Mouse (Mus musculus) CH12.LX (cell line): ENCODE results near the gene Il18. TPM values are rescaled to one million over a fixed set of nuclear protein-coding genes. Genes with fewer than 3 reads are reported as not detected.
"Not testable (repeated sequence)": the region's sequence is repeated elsewhere in the genome, so short reads cannot be mapped to it uniquely, and the experiment has no call there.

ENCODE experiments used
- DNase-seq: peaks from one replicate; pipeline ENCODE4 v3.0.0-alpha.2; 2013; ENCODE audit errors: extremely low read depth
- H3K27ac ChIP-seq: 2 replicates; pipeline ENCODE4 v1.5.1; 2012; ENCODE audit warnings: low read depth, mild to moderate bottlenecking, control low read depth, moderate library complexity; ENCODE audit not compliant: insufficient read depth
- H3K27me3 ChIP-seq: replicated peaks from 2 replicates; pipeline ENCODE3; 2012; ENCODE audit warnings: inconsistent platforms
- H3K36me3 ChIP-seq, 2 experiments: replicated peaks in 1 of 2; 2 replicates each; pipeline versions ENCODE3 to v1.6.1; 2012; ENCODE audit warnings: inconsistent platforms in 1 of 2, low read length in 1 of 2, mild to moderate bottlenecking in 1 of 2, mixed read lengths in 1 of 2, moderate library complexity in 1 of 2; ENCODE audit not compliant: control insufficient read depth in 1 of 2, insufficient read depth in 1 of 2
- H3K4me1 ChIP-seq, 2 experiments: 2 replicates each; pipeline ENCODE4 v1.6.1; 2012; ENCODE audit warnings: inconsistent platforms in 1 of 2, moderate library complexity in 1 of 2; ENCODE audit not compliant: insufficient read depth in 2 of 2, control insufficient read depth in 1 of 2
- H3K4me2 ChIP-seq: 2 replicates; pipeline ENCODE4 v1.6.1; 2012; ENCODE audit warnings: low read depth, mild to moderate bottlenecking, control low read depth; ENCODE audit not compliant: poor library complexity, insufficient read depth, severe bottlenecking
- H3K4me3 ChIP-seq, 3 experiments: fragments of 150-350 bp in 1 of 3; sonication (generic) in 1 of 3; replicated peaks in 1 of 3; 2 replicates each; pipeline versions ENCODE3 to v1.5.1; 2011 to 2012; ENCODE audit warnings: low read depth in 2 of 3, low read length in 2 of 3, mild to moderate bottlenecking in 2 of 3, moderate library complexity in 2 of 3, control low read depth in 1 of 3, improper control_type of control experiment in 1 of 3, inconsistent platforms in 1 of 3, mixed read lengths in 1 of 3; ENCODE audit not compliant: poor library complexity in 1 of 3
- H3K79me2 ChIP-seq: replicated peaks from 2 replicates; pipeline ENCODE4 v1.6.1; 2012; ENCODE audit warnings: mild to moderate bottlenecking, moderate library complexity; ENCODE audit not compliant: control insufficient read depth, poor library complexity, insufficient read depth, severe bottlenecking; ENCODE audit errors: extremely low read depth
- H3K9ac ChIP-seq: 2 replicates; pipeline ENCODE4 v1.6.1; 2012; ENCODE audit warnings: low read depth, mild to moderate bottlenecking, control low read depth, moderate library complexity; ENCODE audit not compliant: insufficient read depth
- H3K9me3 ChIP-seq: replicated peaks from 2 replicates; pipeline ENCODE3; 2012; ENCODE audit warnings: low read length, inconsistent platforms, mixed read lengths
- BHLHE40 ChIP-seq: IDR thresholded peaks from 2 replicates; pipeline ENCODE4 v1.6.1; 2011; ENCODE audit warnings: mild to moderate bottlenecking, low read depth, low read length, improper control_type of control experiment
- CHD1 ChIP-seq: IDR thresholded peaks from 2 replicates; pipeline ENCODE4 v1.6.1; 2012; ENCODE audit warnings: low read depth, low read length, improper control_type of control experiment, inconsistent platforms
- CHD2 ChIP-seq: IDR thresholded peaks from 2 replicates; pipeline ENCODE4 v1.6.1; 2011; ENCODE audit warnings: low read length, improper control_type of control experiment
- IRF4 ChIP-seq: IDR thresholded peaks from 2 replicates; pipeline ENCODE4 v1.6.1; 2014; ENCODE audit warnings: low read depth, mild to moderate bottlenecking, inconsistent platforms, low read length, improper control_type of control experiment
- MAFK ChIP-seq: IDR thresholded peaks from 2 replicates; pipeline ENCODE4 v1.6.1; 2011; ENCODE audit warnings: low read length, improper control_type of control experiment; ENCODE audit not compliant: insufficient replicate concordance
- MAX ChIP-seq: IDR thresholded peaks from 2 replicates; pipeline ENCODE4 v1.6.1; 2011; ENCODE audit warnings: low read length, improper control_type of control experiment
- MXI1 ChIP-seq: IDR thresholded peaks from 2 replicates; pipeline ENCODE4 v1.6.1; 2011; ENCODE audit warnings: mild to moderate bottlenecking, low read depth, low read length, improper control_type of control experiment
- MYC ChIP-seq: IDR thresholded peaks from 2 replicates; pipeline ENCODE4 v1.6.1; 2011; ENCODE audit warnings: low read depth, mild to moderate bottlenecking, improper control_type of control experiment, low read length
- POLR2A ChIP-seq: IDR thresholded peaks from 2 replicates; pipeline ENCODE4 v1.6.1; 2011; ENCODE audit warnings: low read depth, mild to moderate bottlenecking, improper control_type of control experiment, low read length
- SIN3A ChIP-seq: IDR thresholded peaks from 2 replicates; pipeline ENCODE4 v1.6.1; 2012; ENCODE audit warnings: low read length, improper control_type of control experiment, inconsistent platforms
- TBP ChIP-seq: conservative IDR thresholded peaks from 2 replicates; pipeline ENCODE4 v1.6.1; 2011; ENCODE audit warnings: low read depth, low read length, improper control_type of control experiment
- TCF12 ChIP-seq: IDR thresholded peaks from 2 replicates; pipeline ENCODE4 v1.6.1; 2014; ENCODE audit warnings: low read depth, mild to moderate bottlenecking, inconsistent platforms, low read length, improper control_type of control experiment
- UBTF ChIP-seq: IDR thresholded peaks from 2 replicates; pipeline ENCODE4 v1.6.1; 2012; ENCODE audit warnings: low read depth, mild to moderate bottlenecking, inconsistent platforms, low read length, improper control_type of control experiment, moderate library complexity
- ZKSCAN1 ChIP-seq: IDR thresholded peaks from 2 replicates; pipeline ENCODE4 v1.6.1; 2012; ENCODE audit warnings: low read depth, inconsistent platforms, low read length, improper control_type of control experiment, borderline replicate concordance
- ZMIZ1 ChIP-seq: IDR thresholded peaks from 2 replicates; pipeline ENCODE4 v1.6.1; 2012; ENCODE audit warnings: low read depth, mild to moderate bottlenecking, inconsistent platforms, low read length, improper control_type of control experiment
- ZNF384 ChIP-seq: IDR thresholded peaks from 2 replicates; pipeline ENCODE4 v1.6.1; 2012; ENCODE audit warnings: low read depth, low read length, improper control_type of control experiment, inconsistent platforms
- dilution Hi-C: fragments of 300-500 bp; cut with MboI; formaldehyde crosslinking; loops from 2 replicates; pipeline ENCODE4 v1.14.3; 2020; ENCODE audit warnings: low sequenced_read_pairs; ENCODE audit not compliant: extremely low pct_unique_long_range_greater_than_20kb, extremely low pct_ligation_motif_present
- in situ Hi-C: fragments of 300-500 bp; cut with MboI; formaldehyde crosslinking; loops from 3 replicates; pipeline ENCODE4 v1.14.3; 2019; ENCODE audit warnings: low sequenced_read_pairs, low pct_ligation_motif_present, low pct_unique_long_range_greater_than_20kb, mixed read lengths
- polyA plus RNA-seq: library from polyadenylated mRNA; unstranded; fragments of >175 nt; gene quantifications from 2 replicates; pipeline ENCODE4 v1.2.1, GENCODE M21; 2012; ENCODE audit warnings: low read depth; ENCODE audit not compliant: insufficient read length
- total RNA-seq, 2 experiments: library from RNA; depleted of rRNA; stranded (reverse); fragments of 300-350 nt in 1 of 2; fragments of >200 nt in 1 of 2; gene quantifications; 2 replicates each; pipeline ENCODE4 v1.2.3; 2012 to 2014

Gene Il18
- total and polyA plus RNA-seq, 3 experiments, result 0.56 to 0.98 (median 0.59) TPM

GRCm38 (mm10) chr9:50616766-50617603 is 62.4 kb downstream of the Il18 start, which contains the start of the genes Pih1d2 and Nkapd1 (continued):
- TF ChIP-seq CHD2 (0 out of 2 replicates have a peak, but pooled peaks have one; percentile 28), ZNF384 (no peak), BHLHE40 (peak; percentile 44; the same call in 1 of the 2 replicates), MAFK (no peak), UBTF (peak; percentile 96), ZMIZ1 (peak; percentile 64; the same call in 1 of the 2 replicates), IRF4 (peak; percentile 53; the same call in 1 of the 2 replicates), POLR2A (peak; percentile 71; the same call in 1 of the 2 replicates), SIN3A (peak; percentile 93), MAX (peak; percentile 81; the same call in 1 of the 2 replicates), ZKSCAN1 (no peak), MXI1 (peak; percentile 98)

GRCm38 (mm10) chr9:50617794-50618330 is 63.2 kb downstream of the Il18 start:
- Histone ChIP-seq H3K27me3 (no peaks in the 10 kb centered on the region), H3K79me2 (peaks cover 34% of the 10 kb centered on the region), H3K36me3 (peaks cover 23 to 25% of the 10 kb centered on the region in 2 experiments), H3K9me3 (no peaks in the 10 kb centered on the region), H3K4me1 (peaks cover 5 to 29% of the 10 kb centered on the region in 2 experiments; a peak in 2 of 4 replicates), H3K27ac (no peak overlapping the region), H3K9ac (peak overlapping the region; percentile 86; the same call in 1 of the 2 replicates), H3K4me2 (peak overlapping the region; percentile 62; the same call in 1 of the 2 replicates), H3K4me3 (peak overlapping the region in 2 of 3 experiments; percentile 71 to 96)
- in situ Hi-C loops, result no loop called here
- TF ChIP-seq CHD1, result no peak
- TF ChIP-seq UBTF, result no peak
- no peak for TF ChIP-seq MYC
- TF ChIP-seq TBP, result 0 out of 2 replicates have a peak, but pooled peaks have one; percentile 37
- TF ChIP-seq TCF12, result no peak
- TF ChIP-seq POLR2A, result no peak
- DNase-seq, result no peak
- dilution Hi-C loops, result no loop called here

- H3K9me3 ChIP-seq, H3K9ac ChIP-seq, H3K79me2 ChIP-seq, H3K27ac ChIP-seq, H3K4me2 ChIP-seq, H3K4me3 ChIP-seq, DNase-seq, in situ Hi-C loops, dilution Hi-C loops, H3K27me3 ChIP-seq, H3K4me1 ChIP-seq: not testable (repeated sequence)
- H3K36me3 ChIP-seq, result peaks cover 11 to 30% of the 10 kb centered on the region in 2 experiments
Observed at GRCm38 (mm10) chr9:50630903-50631302, 76.3 kb downstream of the Il18 start.

Other genes starting within 250 kb of the Il18 start
- 245 and 373 TPM in 2 replicates for gene Rpl10-ps3, start 209.9 kb upstream of the Il18 start, total RNA-seq (2012; rRNA removed)
- 1,294 and 1,369 TPM in 2 replicates for gene Rpl10-ps3, start 209.9 kb upstream of the Il18 start, total RNA-seq (2014; rRNA removed)
- 2,015 and 2,259 TPM in 2 replicates for gene Rpl10-ps3, start 209.9 kb upstream of the Il18 start, polyA plus RNA-seq
- gene Plet1, start 60.3 kb upstream of the Il18 start, total RNA-seq (2012; rRNA removed), result 0.08 TPM in 1 of 2 replicates, not detected in the other
- gene Plet1, start 60.3 kb upstream of the Il18 start, total RNA-seq (2014; rRNA removed), result not detected in 2 replicates
- gene Plet1, start 60.3 kb upstream of the Il18 start, polyA plus RNA-seq, result 0.19 TPM in 1 of 2 replicates, not detected in the other
- 35.3 and 37.9 TPM in 2 replicates for gene Pts, start 26.1 kb upstream of the Il18 start, total RNA-seq (2012; rRNA removed)
- gene Pts, start 26.1 kb upstream of the Il18 start, total RNA-seq (2014; rRNA removed), result 89.4 and 91.8 TPM in 2 replicates
- gene Pts, start 26.1 kb upstream of the Il18 start, polyA plus RNA-seq, result 35.4 and 37.7 TPM in 2 replicates
- gene Bco2, start 354 bp downstream of the Il18 start, total RNA-seq (2012; rRNA removed), result 1.2 and 1.3 TPM in 2 replicates
- 0.68 and 0.73 TPM in 2 replicates for gene Bco2, start 354 bp downstream of the Il18 start, total RNA-seq (2014; rRNA removed)
- 0.53 and 0.93 TPM in 2 replicates for gene Bco2, start 354 bp downstream of the Il18 start, polyA plus RNA-seq
- gene Tex12, start 6.5 kb downstream of the Il18 start, total RNA-seq (2012; rRNA removed), result not detected in 2 replicates
- not detected in 2 replicates for gene Tex12, start 6.5 kb downstream of the Il18 start, total RNA-seq (2014; rRNA removed)
- gene Tex12, start 6.5 kb downstream of the Il18 start, polyA plus RNA-seq, result not detected in 2 replicates
- gene Sdhd, start 49.0 kb downstream of the Il18 start, total RNA-seq (2012; rRNA removed), result 215 and 261 TPM in 2 replicates
- 407 and 435 TPM in 2 replicates for gene Sdhd, start 49.0 kb downstream of the Il18 start, total RNA-seq (2014; rRNA removed)
- 220 and 240 TPM in 2 replicates for gene Sdhd, start 49.0 kb downstream of the Il18 start, polyA plus RNA-seq
- gene Timm8b, start 49.1 kb downstream of the Il18 start, total RNA-seq (2012; rRNA removed), result 160 and 183 TPM in 2 replicates
- 244 and 249 TPM in 2 replicates for gene Timm8b, start 49.1 kb downstream of the Il18 start, total RNA-seq (2014; rRNA removed)
- gene Timm8b, start 49.1 kb downstream of the Il18 start, polyA plus RNA-seq, result 119 and 155 TPM in 2 replicates
- gene Pih1d2, start 62.5 kb downstream of the Il18 start, total RNA-seq (2012; rRNA removed), result 1.8 and 2.4 TPM in 2 replicates
- gene Pih1d2, start 62.5 kb downstream of the Il18 start, total RNA-seq (2014; rRNA removed), result 4.8 and 5.5 TPM in 2 replicates
- 2.8 and 3.2 TPM in 2 replicates for gene Pih1d2, start 62.5 kb downstream of the Il18 start, polyA plus RNA-seq
- gene Nkapd1, start 62.6 kb downstream of the Il18 start, total RNA-seq (2012; rRNA removed), result 9.6 and 10.0 TPM in 2 replicates
- gene Nkapd1, start 62.6 kb downstream of the Il18 start, total RNA-seq (2014; rRNA removed), result 13.5 and 13.7 TPM in 2 replicates
- 36.7 and 38.4 TPM in 2 replicates for gene Nkapd1, start 62.6 kb downstream of the Il18 start, polyA plus RNA-seq
- gene Dlat, start 105.0 kb downstream of the Il18 start, total RNA-seq (2012; rRNA removed), result 45.2 and 49.6 TPM in 2 replicates
- gene Dlat, start 105.0 kb downstream of the Il18 start, total RNA-seq (2014; rRNA removed), result 67.5 and 81.5 TPM in 2 replicates
- 53.4 and 55.7 TPM in 2 replicates for gene Dlat, start 105.0 kb downstream of the Il18 start, polyA plus RNA-seq
- 0.04 and 0.13 TPM in 2 replicates for gene Dixdc1, start 184.7 kb downstream of the Il18 start, total RNA-seq (2012; rRNA removed)
- 0.15 and 0.23 TPM in 2 replicates for gene Dixdc1, start 184.7 kb downstream of the Il18 start, total RNA-seq (2014; rRNA removed)
- 0.19 and 0.21 TPM in 2 replicates for gene Dixdc1, start 184.7 kb downstream of the Il18 start, polyA plus RNA-seq
- not detected in 2 replicates for gene 2310030G06Rik, start 191.7 kb downstream of the Il18 start, total RNA-seq (2012; rRNA removed)
- not detected in 2 replicates for gene 2310030G06Rik, start 191.7 kb downstream of the Il18 start, total RNA-seq (2014; rRNA removed)
- not detected in 2 replicates for gene 2310030G06Rik, start 191.7 kb downstream of the Il18 start, polyA plus RNA-seq
- not detected in 2 replicates for gene Cryab, start 196.5 kb downstream of the Il18 start, total RNA-seq (2012; rRNA removed)
- gene Cryab, start 196.5 kb downstream of the Il18 start, total RNA-seq (2014; rRNA removed), result not detected in 2 replicates
- gene Cryab, start 196.5 kb downstream of the Il18 start, polyA plus RNA-seq, result not detected in 2 replicates
- gene Hspb2, start 197.5 kb downstream of the Il18 start, total RNA-seq (2012; rRNA removed), result not detected in 2 replicates
- gene Hspb2, start 197.5 kb downstream of the Il18 start, total RNA-seq (2014; rRNA removed), result not detected in 2 replicates
- not detected in 2 replicates for gene Hspb2, start 197.5 kb downstream of the Il18 start, polyA plus RNA-seq
- gene Fdxacb1, start 213.4 kb downstream of the Il18 start, total RNA-seq (2012; rRNA removed), result 5.5 and 5.6 TPM in 2 replicates
- gene Fdxacb1, start 213.4 kb downstream of the Il18 start, total RNA-seq (2014; rRNA removed), result 9.5 and 10.6 TPM in 2 replicates
- 7.5 and 8.5 TPM in 2 replicates for gene Fdxacb1, start 213.4 kb downstream of the Il18 start, polyA plus RNA-seq
- gene Alg9, start 220.2 kb downstream of the Il18 start, total RNA-seq (2012; rRNA removed), result 24.4 and 25.7 TPM in 2 replicates
- gene Alg9, start 220.2 kb downstream of the Il18 start, total RNA-seq (2014; rRNA removed), result 31.4 and 40.1 TPM in 2 replicates
- gene Alg9, start 220.2 kb downstream of the Il18 start, polyA plus RNA-seq, result 31.1 and 39.6 TPM in 2 replicates
- gene 1110032A03Rik, start 220.7 kb downstream of the Il18 start, total RNA-seq (2012; rRNA removed), result 6.3 and 7.7 TPM in 2 replicates
- gene 1110032A03Rik, start 220.7 kb downstream of the Il18 start, total RNA-seq (2014; rRNA removed), result 11.3 and 11.7 TPM in 2 replicates
- gene 1110032A03Rik, start 220.7 kb downstream of the Il18 start, polyA plus RNA-seq, result 9.0 and 9.4 TPM in 2 replicates